Mouse (Mus musculus): ENCODE data around the gene Ankfn1. TPM values are rescaled to one million over a fixed set of nuclear protein-coding genes. Genes with fewer than 3 reads are reported as not detected.

Gene Ankfn1
- polyA plus RNA-seq, 1 experiment from 2014 or later = 4.4 TPM

DNA sequence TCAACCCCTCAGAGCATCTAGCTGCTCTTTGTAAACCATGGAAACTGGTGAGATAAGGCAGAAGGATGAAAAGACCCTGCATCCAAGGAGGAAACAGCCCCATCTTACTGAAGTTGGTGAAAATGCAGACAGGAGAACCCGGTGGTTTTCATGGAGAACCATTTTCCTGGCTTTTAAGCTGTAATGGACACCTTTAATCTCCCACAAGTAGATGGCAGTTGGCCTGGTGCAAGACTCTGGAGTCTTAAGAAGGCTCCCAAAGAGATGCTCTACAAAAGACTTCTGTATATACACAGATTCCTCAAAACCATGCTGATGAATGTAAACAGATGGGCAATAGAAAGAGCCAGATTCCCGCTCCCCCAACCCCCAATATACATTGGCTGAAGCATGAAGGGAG lies 276.5 kb downstream of the Ankfn1 start:
- Histone ChIP-seq H3K9me3 (ENCODE audit: control insufficient read depth, low read length) (no peaks in the 10 kb centered on the region), H3K4me3 (ENCODE audit: low read depth, low read length) (no peak overlapping the region), H3K36me3 (ENCODE audit: control insufficient read depth, insufficient read depth, low read length) (no peaks in the 10 kb centered on the region), H3K27ac (ENCODE audit: low read depth, low read length) (no peak overlapping the region), H3K27me3 (ENCODE audit: control insufficient read depth, insufficient read depth, low read length) (no peaks in the 10 kb centered on the region), H3K4me2 (ENCODE audit: low read depth, low read length, severe bottlenecking) (no peak overlapping the region), H3K9ac (ENCODE audit: low read length) (no peak overlapping the region), H3K4me1 (replicated peaks; ENCODE audit: control insufficient read depth, insufficient read depth, low read length) (no peaks in the 10 kb centered on the region)
- ATAC-seq (replicated peaks; ENCODE audit: low FRiP score) = no peak
- DNase-seq (ENCODE audit: low spot score) = no peak
- 68% methylated on average over 2 of the region's 2 CpGs for whole genome bisulfite sequencing

DNA sequence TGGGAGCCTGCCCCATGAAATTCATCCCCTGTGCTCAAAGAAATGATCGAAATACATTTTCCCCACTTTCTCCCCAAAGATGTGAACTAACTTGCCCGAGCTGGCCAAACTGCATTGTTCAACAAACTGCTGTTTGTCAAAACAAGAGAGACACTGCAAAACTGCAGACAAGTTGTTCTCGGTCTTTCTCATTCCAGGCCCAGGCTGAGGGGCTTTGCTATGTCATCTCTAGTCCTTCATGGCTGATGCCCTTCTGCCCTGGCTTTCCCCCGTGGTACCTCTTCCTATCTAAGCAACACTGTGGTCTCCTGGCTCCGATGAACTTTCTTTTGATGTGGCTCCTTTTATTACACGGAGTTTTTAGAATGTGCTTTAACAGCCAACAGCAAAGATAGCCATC lies 296.4 kb downstream of the Ankfn1 start:
- WGBS = 84% methylated on average over 6 of the region's 6 CpGs
- Histone ChIP-seq H3K4me2 (ENCODE audit: low read depth, low read length, severe bottlenecking) (no peak overlapping the region), H3K4me3 (ENCODE audit: low read depth, low read length) (no peak overlapping the region), H3K9ac (ENCODE audit: low read length) (no peak overlapping the region), H3K4me1 (replicated peaks; ENCODE audit: control insufficient read depth, insufficient read depth, low read length) (no peaks in the 10 kb centered on the region), H3K27ac (ENCODE audit: low read depth, low read length) (no peak overlapping the region), H3K27me3 (ENCODE audit: control insufficient read depth, insufficient read depth, low read length) (no peaks in the 10 kb centered on the region), H3K36me3 (ENCODE audit: control insufficient read depth, insufficient read depth, low read length) (no peaks in the 10 kb centered on the region), H3K9me3 (ENCODE audit: control insufficient read depth, low read length) (no peaks in the 10 kb centered on the region)
- ATAC-seq (replicated peaks; ENCODE audit: low FRiP score) (no peak), DNase-seq (ENCODE audit: low spot score) (no peak)

DNA sequence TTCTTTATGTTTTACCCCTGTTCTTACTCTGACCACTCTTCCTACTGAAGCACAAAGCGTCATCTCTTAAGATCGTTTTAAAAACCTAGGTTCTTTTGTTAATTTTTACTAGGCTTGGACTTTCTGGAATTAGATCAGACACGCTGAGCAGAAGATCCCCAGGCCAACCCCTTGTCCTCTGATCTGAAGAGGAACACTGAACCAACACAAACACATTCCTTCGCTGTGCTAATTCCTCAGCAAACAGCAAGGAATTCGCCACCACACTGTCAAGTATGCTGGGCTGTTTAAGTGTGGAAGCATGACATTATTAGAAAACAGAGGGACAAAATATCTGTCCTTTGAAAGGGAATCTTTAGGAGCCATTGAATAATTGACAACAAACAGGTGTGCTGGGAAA lies 300.5 kb downstream of the Ankfn1 start:
- no peaks in the 10 kb centered on the region for H3K36me3 ChIP-seq (ENCODE audit: control insufficient read depth, insufficient read depth, low read length)
- H3K9ac ChIP-seq (ENCODE audit: low read length) = no peak overlapping the region
- DNase-seq (ENCODE audit: low spot score) (no peak), ATAC-seq (replicated peaks; ENCODE audit: low FRiP score) (no peak)
- WGBS = 73% methylated on average over 5 of the region's 5 CpGs
- H3K4me1 ChIP-seq (replicated peaks; ENCODE audit: control insufficient read depth, insufficient read depth, low read length) = no peaks in the 10 kb centered on the region
- H3K27me3 ChIP-seq (ENCODE audit: control insufficient read depth, insufficient read depth, low read length) = no peaks in the 10 kb centered on the region
- no peak overlapping the region for H3K27ac ChIP-seq (ENCODE audit: low read depth, low read length)
- H3K4me3 ChIP-seq (ENCODE audit: low read depth, low read length) = no peak overlapping the region
- no peak overlapping the region for H3K4me2 ChIP-seq (ENCODE audit: low read depth, low read length, severe bottlenecking)
- H3K9me3 ChIP-seq (ENCODE audit: control insufficient read depth, low read length) = no peaks in the 10 kb centered on the region

DNA sequence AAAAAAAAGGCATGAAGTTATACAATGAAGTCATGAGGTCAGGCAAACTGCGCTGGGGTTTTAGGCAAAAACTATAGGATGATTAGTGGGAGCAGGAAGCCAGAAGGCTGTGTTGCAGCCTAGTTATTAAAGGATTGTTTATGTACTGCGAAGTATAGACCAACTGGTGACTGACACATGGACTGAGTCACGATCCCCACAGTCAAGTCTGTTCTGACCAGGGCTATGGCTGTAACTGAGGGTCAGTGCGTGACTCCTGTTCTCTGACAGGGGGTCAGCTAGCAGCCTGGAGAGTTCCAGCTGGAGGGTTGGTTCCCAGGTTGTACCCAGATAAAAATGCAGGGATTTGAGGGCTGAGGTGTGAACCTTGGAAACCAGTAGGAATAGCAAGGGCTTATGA lies 301.4 kb downstream of the Ankfn1 start:
- DNase-seq (ENCODE audit: low spot score) = no peak
- ATAC-seq (replicated peaks; ENCODE audit: low FRiP score) = no peak
- Histone ChIP-seq H3K4me2 (ENCODE audit: low read depth, low read length, severe bottlenecking) (no peak overlapping the region), H3K4me3 (ENCODE audit: low read depth, low read length) (no peak overlapping the region), H3K9ac (ENCODE audit: low read length) (no peak overlapping the region), H3K27ac (ENCODE audit: low read depth, low read length) (no peak overlapping the region), H3K36me3 (ENCODE audit: control insufficient read depth, insufficient read depth, low read length) (no peaks in the 10 kb centered on the region), H3K9me3 (ENCODE audit: control insufficient read depth, low read length) (no peaks in the 10 kb centered on the region), H3K4me1 (replicated peaks; ENCODE audit: control insufficient read depth, insufficient read depth, low read length) (no peaks in the 10 kb centered on the region), H3K27me3 (ENCODE audit: control insufficient read depth, insufficient read depth, low read length) (no peaks in the 10 kb centered on the region)
- 82% methylated on average over 4 of the region's 4 CpGs for WGBS

DNA sequence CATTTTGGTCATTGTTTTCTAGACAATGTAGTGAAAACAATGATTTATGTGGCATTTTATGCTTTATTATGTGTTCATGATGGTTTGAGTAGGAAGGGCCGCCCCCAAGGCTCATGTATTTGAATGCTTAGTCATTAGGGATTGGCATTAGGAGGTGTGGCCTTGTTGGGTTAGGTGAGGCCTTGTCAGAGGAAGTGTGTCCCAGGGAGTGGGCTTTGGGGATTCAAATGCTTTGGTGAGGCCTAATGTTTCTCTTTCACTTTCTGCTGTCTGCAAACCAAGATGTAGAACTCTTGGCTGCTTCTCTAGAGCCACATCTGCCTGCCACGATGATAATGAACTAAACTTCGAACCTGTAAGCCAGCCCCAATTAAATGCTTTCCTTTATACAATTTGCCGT lies 304.6 kb downstream of the Ankfn1 start:
- Histone ChIP-seq H3K4me2 (ENCODE audit: low read depth, low read length, severe bottlenecking) (no peak overlapping the region), H3K36me3 (ENCODE audit: control insufficient read depth, insufficient read depth, low read length) (no peaks in the 10 kb centered on the region), H3K4me3 (ENCODE audit: low read depth, low read length) (no peak overlapping the region), H3K9me3 (ENCODE audit: control insufficient read depth, low read length) (no peaks in the 10 kb centered on the region), H3K9ac (ENCODE audit: low read length) (no peak overlapping the region), H3K4me1 (replicated peaks; ENCODE audit: control insufficient read depth, insufficient read depth, low read length) (no peaks in the 10 kb centered on the region), H3K27ac (ENCODE audit: low read depth, low read length) (no peak overlapping the region), H3K27me3 (ENCODE audit: control insufficient read depth, insufficient read depth, low read length) (no peaks in the 10 kb centered on the region)
- ATAC-seq (replicated peaks; ENCODE audit: low FRiP score) = no peak
- DNase-seq (ENCODE audit: low spot score) = no peak
- 86% methylated on average over 4 of the region's 4 CpGs for WGBS

DNA sequence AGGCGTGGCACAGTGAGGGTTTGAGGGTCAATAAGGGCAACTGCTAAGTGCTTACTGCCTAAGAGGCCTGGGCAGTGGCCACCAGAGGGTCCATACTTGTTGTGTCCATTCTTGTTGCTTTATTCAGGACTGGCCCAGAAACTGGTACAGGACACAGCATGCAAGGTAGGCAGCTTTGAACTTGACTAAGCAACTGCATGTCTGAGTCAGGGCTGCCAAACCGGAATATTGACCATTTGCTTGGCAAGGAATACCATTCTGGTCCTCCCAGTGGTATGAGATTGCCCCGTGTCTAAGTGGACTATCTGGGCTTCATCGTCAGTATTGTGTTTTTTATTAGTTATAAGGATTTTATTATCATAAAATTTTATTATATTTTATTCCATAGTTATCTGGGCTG lies 312.1 kb downstream of the Ankfn1 start:
- no peaks in the 10 kb centered on the region for H3K36me3 ChIP-seq (ENCODE audit: control insufficient read depth, insufficient read depth, low read length)

DNA sequence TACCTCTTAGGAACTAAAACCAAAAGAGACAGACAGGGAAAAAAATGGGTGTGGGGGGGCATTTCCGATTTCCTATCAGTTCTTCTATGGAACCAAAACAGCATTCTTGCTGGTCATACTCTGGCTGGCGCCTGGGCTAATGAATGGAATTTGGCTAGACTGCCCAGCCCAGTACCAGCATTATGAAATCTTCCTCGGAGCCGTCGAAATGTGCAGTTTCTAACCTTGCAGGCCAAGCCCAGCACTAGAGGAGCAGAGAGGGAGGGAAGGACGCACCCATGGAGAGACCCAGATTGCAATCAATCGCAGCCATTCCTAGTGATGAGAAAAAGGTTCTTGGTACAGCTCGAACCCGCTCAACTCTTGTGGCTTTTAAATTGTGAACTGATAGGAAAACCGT lies 315.2 kb downstream of the Ankfn1 start:
- Histone ChIP-seq H3K27me3 (ENCODE audit: control insufficient read depth, insufficient read depth, low read length) (no peaks in the 10 kb centered on the region), H3K27ac (ENCODE audit: low read depth, low read length) (no peak overlapping the region), H3K4me2 (ENCODE audit: low read depth, low read length, severe bottlenecking) (no peak overlapping the region), H3K9me3 (ENCODE audit: control insufficient read depth, low read length) (no peaks in the 10 kb centered on the region), H3K4me3 (ENCODE audit: low read depth, low read length) (no peak overlapping the region), H3K4me1 (replicated peaks; ENCODE audit: control insufficient read depth, insufficient read depth, low read length) (no peaks in the 10 kb centered on the region), H3K9ac (ENCODE audit: low read length) (no peak overlapping the region), H3K36me3 (ENCODE audit: control insufficient read depth, insufficient read depth, low read length) (no peaks in the 10 kb centered on the region)
- DNase-seq (ENCODE audit: low spot score) (no peak), ATAC-seq (replicated peaks; ENCODE audit: low FRiP score) (no peak)
- 77% methylated on average over 10 of the region's 10 CpGs for WGBS

More for the DNA sequence above, 312.1 kb downstream of the Ankfn1 start:
- 93% methylated on average over 4 of the region's 4 CpGs for WGBS
- Histone ChIP-seq H3K4me1 (replicated peaks; ENCODE audit: control insufficient read depth, insufficient read depth, low read length) (no peaks in the 10 kb centered on the region), H3K9ac (ENCODE audit: low read length) (no peak overlapping the region), H3K9me3 (ENCODE audit: control insufficient read depth, low read length) (no peaks in the 10 kb centered on the region), H3K27ac (ENCODE audit: low read depth, low read length) (no peak overlapping the region), H3K4me2 (ENCODE audit: low read depth, low read length, severe bottlenecking) (no peak overlapping the region), H3K27me3 (ENCODE audit: control insufficient read depth, insufficient read depth, low read length) (no peaks in the 10 kb centered on the region), H3K4me3 (ENCODE audit: low read depth, low read length) (no peak overlapping the region)
- DNase-seq (ENCODE audit: low spot score) (no peak), ATAC-seq (replicated peaks; ENCODE audit: low FRiP score) (no peak)

DNA sequence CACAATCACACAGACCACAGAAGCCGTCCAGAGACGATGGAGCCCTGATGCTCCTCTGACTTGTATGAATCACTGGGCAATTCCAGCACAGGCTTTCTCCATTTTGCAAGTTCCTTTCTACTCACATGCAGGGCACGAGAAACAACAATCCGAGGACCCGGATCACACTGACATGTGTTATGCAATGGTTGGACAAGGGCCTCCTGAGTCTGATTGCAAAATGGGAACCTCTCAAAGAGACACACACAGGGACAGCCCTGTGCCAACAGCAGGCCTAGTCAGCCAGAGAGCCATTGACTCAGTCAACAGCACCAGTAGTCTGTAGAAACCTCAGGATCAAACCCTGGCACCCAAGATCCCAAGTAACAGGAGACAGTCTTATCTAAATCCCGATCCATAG lies 318.0 kb downstream of the Ankfn1 start:
- DNase-seq (ENCODE audit: low spot score) (no peak), ATAC-seq (replicated peaks; ENCODE audit: low FRiP score) (no peak)
- H3K27ac ChIP-seq (ENCODE audit: low read depth, low read length) = no peak overlapping the region
- H3K27me3 ChIP-seq (ENCODE audit: control insufficient read depth, insufficient read depth, low read length) = no peaks in the 10 kb centered on the region
- H3K4me3 ChIP-seq (ENCODE audit: low read depth, low read length) = no peak overlapping the region
- H3K9me3 ChIP-seq (ENCODE audit: control insufficient read depth, low read length) = no peaks in the 10 kb centered on the region
- H3K4me1 ChIP-seq (replicated peaks; ENCODE audit: control insufficient read depth, insufficient read depth, low read length) = no peaks in the 10 kb centered on the region
- 89% methylated on average over 6 of the region's 6 CpGs for WGBS
- H3K4me2 ChIP-seq (ENCODE audit: low read depth, low read length, severe bottlenecking) = no peak overlapping the region
- no peaks in the 10 kb centered on the region for H3K36me3 ChIP-seq (ENCODE audit: control insufficient read depth, insufficient read depth, low read length)
- no peak overlapping the region for H3K9ac ChIP-seq (ENCODE audit: low read length)

DNA sequence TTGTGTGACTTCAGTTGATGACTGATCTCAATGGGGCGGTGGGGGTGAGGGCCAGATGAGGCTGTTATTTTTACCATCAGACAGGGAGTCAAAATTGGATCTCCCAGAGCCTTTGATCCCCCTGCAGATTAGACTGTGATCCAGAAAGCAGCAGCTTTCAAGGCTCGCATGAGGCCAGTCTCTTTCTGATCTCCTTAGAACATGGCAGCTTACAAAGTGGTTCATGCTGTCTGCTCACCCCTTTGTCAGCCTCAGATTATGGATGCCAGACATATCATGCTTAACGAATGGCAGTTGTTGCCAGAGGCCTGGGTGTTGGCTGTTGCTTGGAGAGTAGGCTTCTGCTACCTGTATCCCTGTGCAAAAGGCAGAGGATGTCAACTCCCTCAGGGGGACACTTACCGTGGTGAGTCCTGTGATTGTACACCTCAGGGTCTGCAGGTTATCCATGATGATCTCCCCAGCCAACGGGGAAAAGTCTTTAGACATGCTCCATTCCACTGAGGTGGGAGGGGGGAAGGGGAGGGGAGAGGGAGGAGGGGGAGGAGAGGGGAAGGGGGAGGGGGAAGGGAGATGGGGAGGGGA lies 321.7 kb downstream of the Ankfn1 start:
- no peak overlapping the region for H3K4me2 ChIP-seq (ENCODE audit: low read depth, low read length, severe bottlenecking)
- no peak overlapping the region for H3K9ac ChIP-seq (ENCODE audit: low read length)
- DNase-seq (ENCODE audit: low spot score) (no peak), ATAC-seq (replicated peaks; ENCODE audit: low FRiP score) (no peak)
- 23% methylated on average over 4 of the region's 5 CpGs for WGBS
- H3K27ac ChIP-seq (ENCODE audit: low read depth, low read length) = no peak overlapping the region; the same call in 1 of the 2 replicates
- no peaks in the 10 kb centered on the region for H3K9me3 ChIP-seq (ENCODE audit: control insufficient read depth, low read length)
- H3K4me1 ChIP-seq (replicated peaks; ENCODE audit: control insufficient read depth, insufficient read depth, low read length) = no peaks in the 10 kb centered on the region
- no peak overlapping the region for H3K4me3 ChIP-seq (ENCODE audit: low read depth, low read length)
- no peaks in the 10 kb centered on the region for H3K27me3 ChIP-seq (ENCODE audit: control insufficient read depth, insufficient read depth, low read length)
- no peaks in the 10 kb centered on the region for H3K36me3 ChIP-seq (ENCODE audit: control insufficient read depth, insufficient read depth, low read length)
